Mouse (Mus musculus): ENCODE data around the gene Sumf1. TPM values are rescaled to one million over a fixed set of nuclear protein-coding genes. Genes with fewer than 3 reads are reported as not detected.

The Sumf1 gene
- polyA plus RNA-seq, 1 experiment, result 41.0 TPM

DNA sequence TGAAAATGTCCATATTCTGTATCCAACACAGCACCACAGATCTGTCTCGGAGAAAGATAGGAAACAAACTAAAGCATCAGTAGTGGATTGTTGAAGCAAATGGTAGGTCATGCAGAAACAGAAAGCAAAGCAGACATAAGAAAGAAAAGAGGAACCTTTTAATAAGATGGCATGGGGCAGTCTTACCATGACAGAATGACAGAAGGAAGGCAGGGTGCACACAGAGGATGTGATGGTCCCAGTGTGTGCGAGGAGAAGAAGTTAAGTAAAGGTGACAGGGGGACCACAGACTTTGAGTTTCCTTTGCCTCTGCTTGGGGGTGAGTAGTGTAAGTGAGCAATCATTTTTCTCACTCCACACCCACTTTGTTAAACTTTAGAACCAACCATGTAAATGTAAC, 6.3 kb downstream of the Sumf1 start:
- DNase-seq, result no peak
- WGBS, result 80% methylated on average over 2 of the region's 2 CpGs
- TF ChIP-seq CTCF (IDR thresholded peaks at IDR 0.05; ENCODE audit: insufficient read depth, low read length), result no peak
- TF ChIP-seq POLR2A (IDR thresholded peaks at IDR 0.05; ENCODE audit: borderline replicate concordance, extremely low read depth, low read depth, low read length), result no peak
- no peaks in the 10 kb centered on the region for H3K4me1 ChIP-seq (ENCODE audit: control insufficient read depth, insufficient read depth, low read length)
- no peak overlapping the region for H3K4me3 ChIP-seq (replicated peaks; ENCODE audit: extremely low read depth, low read depth, low read length)

DNA sequence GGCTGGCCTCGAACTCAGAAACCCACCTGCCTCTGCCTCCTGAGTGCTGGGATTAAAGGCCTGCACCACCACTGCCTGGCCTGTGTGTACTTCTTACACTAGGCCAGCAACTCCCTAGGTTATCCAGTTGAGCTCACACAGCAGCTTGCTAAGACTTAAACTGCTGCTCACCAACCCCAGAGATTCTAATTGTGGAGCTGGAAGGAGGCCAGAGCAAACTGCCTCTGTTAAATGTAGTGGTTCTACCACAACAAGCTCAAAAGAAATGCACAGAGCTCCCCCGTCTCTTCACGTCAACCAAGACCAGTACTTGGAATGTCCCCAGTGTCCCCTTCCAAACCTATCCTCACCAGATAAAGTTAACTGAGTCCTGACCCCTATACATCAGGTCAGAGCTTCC, 11.2 kb downstream of the Sumf1 start:
- TF ChIP-seq POLR2A (IDR thresholded peaks at IDR 0.05; ENCODE audit: borderline replicate concordance, extremely low read depth, low read depth, low read length), result no peak
- no peak for TF ChIP-seq CTCF (IDR thresholded peaks at IDR 0.05; ENCODE audit: insufficient read depth, low read length)

DNA sequence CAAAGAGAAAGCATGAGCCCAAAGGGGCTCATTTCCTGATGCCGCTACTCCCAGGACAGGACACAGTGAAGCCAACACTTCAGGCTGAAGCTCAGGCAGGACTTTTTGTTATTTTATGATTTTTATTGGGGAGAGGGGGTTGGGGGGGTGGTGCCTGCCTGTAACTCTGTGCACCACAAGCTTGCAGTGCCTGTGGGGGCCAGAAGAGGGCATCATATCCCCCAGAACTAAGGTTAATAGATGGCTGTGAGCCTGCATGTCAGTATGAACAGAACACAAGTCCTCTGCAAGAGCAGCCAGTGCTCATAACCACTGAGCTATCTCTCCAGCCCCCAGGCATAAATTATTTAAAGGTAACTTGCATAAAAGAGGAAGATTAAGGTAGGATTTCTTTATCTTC, 13.2 kb downstream of the Sumf1 start:
- no peak for DNase-seq
- TF ChIP-seq POLR2A (IDR thresholded peaks at IDR 0.05; ENCODE audit: borderline replicate concordance, extremely low read depth, low read depth, low read length) (no peak), CTCF (IDR thresholded peaks at IDR 0.05; ENCODE audit: insufficient read depth, low read length) (no peak)
- no peak overlapping the region for H3K4me3 ChIP-seq (replicated peaks; ENCODE audit: extremely low read depth, low read depth, low read length)
- no peaks in the 10 kb centered on the region for H3K4me1 ChIP-seq (ENCODE audit: control insufficient read depth, insufficient read depth, low read length)
- 96% methylated on average over 1 of the region's 1 CpGs for WGBS

More for the DNA sequence above, 11.2 kb downstream of the Sumf1 start:
- Histone ChIP-seq H3K4me3 (replicated peaks; ENCODE audit: extremely low read depth, low read depth, low read length) (no peak overlapping the region), H3K4me1 (ENCODE audit: control insufficient read depth, insufficient read depth, low read length) (no peaks in the 10 kb centered on the region)
- 92% methylated on average over 3 of the region's 3 CpGs for WGBS
- no peak for DNase-seq

DNA sequence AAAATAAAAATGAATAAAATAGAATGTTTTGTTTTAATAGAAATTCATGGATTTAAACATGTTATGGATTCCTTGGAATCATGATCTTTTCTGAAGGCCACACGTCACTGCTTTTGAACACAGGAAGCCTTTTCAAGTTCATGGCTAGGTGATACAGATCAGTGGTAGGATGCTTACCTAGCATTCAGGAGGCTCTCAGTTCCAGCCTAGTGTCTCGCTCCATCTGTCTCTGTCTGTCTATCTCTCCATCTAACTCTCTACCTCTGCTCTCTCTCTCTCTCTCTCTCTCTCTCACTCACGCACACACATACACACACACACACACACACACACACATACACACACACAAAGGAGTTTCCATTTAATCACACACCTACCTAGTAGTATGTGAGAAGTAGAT, 15.9 kb downstream of the Sumf1 start:
- Histone ChIP-seq H3K4me1 (ENCODE audit: control insufficient read depth, insufficient read depth, low read length) (no peaks in the 10 kb centered on the region), H3K4me3 (replicated peaks; ENCODE audit: extremely low read depth, low read depth, low read length) (no peak overlapping the region)
- TF ChIP-seq CTCF (IDR thresholded peaks at IDR 0.05; ENCODE audit: insufficient read depth, low read length) (no peak), POLR2A (IDR thresholded peaks at IDR 0.05; ENCODE audit: borderline replicate concordance, extremely low read depth, low read depth, low read length) (no peak)
- WGBS, result 92% methylated on average over 3 of the region's 3 CpGs
- DNase-seq, result no peak

DNA sequence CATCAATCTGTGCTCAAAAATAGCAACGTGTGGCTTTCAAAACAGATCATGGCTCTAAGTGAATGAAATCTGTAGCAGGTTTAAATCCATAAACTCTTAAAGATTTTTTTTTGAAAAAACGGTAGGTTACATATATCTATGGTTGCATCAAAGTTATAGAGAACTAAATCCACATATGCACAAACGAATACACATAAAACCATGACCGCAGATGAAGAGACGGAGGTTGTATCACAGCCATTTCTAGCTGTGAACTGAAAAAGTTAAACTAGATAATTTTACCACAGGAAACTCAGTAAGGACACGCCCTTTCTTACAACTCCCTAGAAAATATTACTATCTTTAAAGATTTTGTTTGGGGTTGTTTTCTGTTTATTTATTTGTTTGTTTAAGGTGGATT, 16.7 kb downstream of the Sumf1 start:
- DNase-seq, result no peak
- no peak overlapping the region for H3K4me3 ChIP-seq (replicated peaks; ENCODE audit: extremely low read depth, low read depth, low read length)
- TF ChIP-seq CTCF (IDR thresholded peaks at IDR 0.05; ENCODE audit: insufficient read depth, low read length) (no peak), POLR2A (IDR thresholded peaks at IDR 0.05; ENCODE audit: borderline replicate concordance, extremely low read depth, low read depth, low read length) (no peak)
- WGBS, result 89% methylated on average over 6 of the region's 6 CpGs
- no peaks in the 10 kb centered on the region for H3K4me1 ChIP-seq (ENCODE audit: control insufficient read depth, insufficient read depth, low read length)

DNA sequence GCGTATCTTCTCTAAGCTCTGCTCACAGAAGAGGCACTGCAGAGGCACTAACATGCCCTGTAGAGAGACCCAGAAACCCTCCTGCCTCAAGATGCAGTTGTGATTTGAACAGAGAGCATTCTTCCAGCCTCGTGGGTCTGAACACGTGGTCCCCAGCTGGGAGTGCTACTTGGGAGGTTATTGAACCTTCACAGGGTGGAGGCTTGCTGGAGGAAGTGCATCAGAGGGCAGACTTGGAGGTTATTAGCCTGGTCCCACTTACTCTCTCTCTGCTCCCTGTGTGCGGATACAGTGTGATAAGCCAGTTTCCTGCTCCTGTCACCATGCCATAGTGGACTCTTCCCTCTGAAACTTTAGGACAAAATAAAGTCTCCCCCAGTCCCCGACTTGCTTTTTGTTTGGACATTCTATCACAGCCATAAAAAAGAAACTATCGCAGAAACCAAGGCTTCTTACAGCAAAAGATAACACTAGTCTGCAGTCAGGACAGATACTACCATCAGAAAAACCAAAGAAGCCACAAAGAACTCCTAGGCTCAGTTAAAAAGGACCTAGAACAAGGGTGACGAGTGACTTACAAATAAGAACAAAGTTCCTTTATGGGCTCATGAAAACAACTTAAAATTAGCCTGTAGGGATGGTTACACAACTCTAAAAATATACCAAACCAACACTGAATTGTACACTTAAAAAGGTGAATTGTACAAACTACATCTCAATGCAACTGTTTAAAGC, 17.3 kb downstream of the Sumf1 start:
- DNase-seq, result no peak
- no peak for TF ChIP-seq CTCF (IDR thresholded peaks at IDR 0.05; ENCODE audit: insufficient read depth, low read length)
- TF ChIP-seq POLR2A (IDR thresholded peaks at IDR 0.05; ENCODE audit: borderline replicate concordance, extremely low read depth, low read depth, low read length), result no peak
- WGBS, result 66% methylated on average over 7 of the region's 7 CpGs
- no peak overlapping the region for H3K4me3 ChIP-seq (replicated peaks; ENCODE audit: extremely low read depth, low read depth, low read length)
- no peaks in the 10 kb centered on the region for H3K4me1 ChIP-seq (ENCODE audit: control insufficient read depth, insufficient read depth, low read length)

DNA sequence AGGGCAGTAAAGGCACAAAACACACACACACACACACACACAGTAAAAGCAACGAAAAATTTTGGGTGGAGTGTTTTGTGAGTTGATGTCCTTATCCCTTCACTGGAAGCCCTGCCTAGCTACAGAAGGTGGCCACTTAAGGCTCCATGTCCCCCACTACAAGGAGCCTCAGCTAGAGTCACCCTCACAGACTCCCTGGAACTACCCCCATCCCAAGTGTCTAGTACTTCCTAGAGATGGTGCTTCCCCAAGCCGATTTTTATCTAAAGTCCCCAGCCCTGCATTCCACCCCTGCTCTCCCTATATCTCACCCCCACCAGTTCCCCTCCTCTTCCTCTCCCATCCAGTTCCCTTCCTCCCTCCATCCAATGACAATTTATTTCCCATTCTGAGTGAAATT, 19.8 kb downstream of the Sumf1 start:
- DNase-seq, result no peak
- no peak for TF ChIP-seq POLR2A (IDR thresholded peaks at IDR 0.05; ENCODE audit: borderline replicate concordance, extremely low read depth, low read depth, low read length)
- TF ChIP-seq CTCF (IDR thresholded peaks at IDR 0.05; ENCODE audit: insufficient read depth, low read length), result no peak
- WGBS, result 78% methylated on average over 2 of the region's 2 CpGs
- no peaks in the 10 kb centered on the region for H3K4me1 ChIP-seq (ENCODE audit: control insufficient read depth, insufficient read depth, low read length)
- H3K4me3 ChIP-seq (replicated peaks; ENCODE audit: extremely low read depth, low read depth, low read length), result no peak overlapping the region

DNA sequence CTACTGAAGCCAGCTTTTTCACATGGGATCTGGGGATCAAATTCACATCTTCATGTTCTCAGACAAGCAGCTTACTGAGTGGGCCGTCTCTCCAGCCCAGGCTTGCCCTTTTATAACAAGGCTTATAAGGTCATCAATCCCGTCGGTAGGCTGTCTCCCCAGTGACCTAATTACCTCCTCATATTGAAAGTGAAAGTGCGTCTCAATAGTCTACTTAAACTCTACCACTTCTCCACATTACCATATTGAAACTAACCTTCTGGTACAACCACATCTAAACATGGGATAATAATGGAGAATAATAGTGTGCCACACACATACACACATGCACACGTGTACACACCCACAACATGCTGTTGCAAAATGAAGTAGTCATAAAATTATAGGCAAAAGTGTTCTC, 20.4 kb downstream of the Sumf1 start:
- TF ChIP-seq POLR2A (IDR thresholded peaks at IDR 0.05; ENCODE audit: borderline replicate concordance, extremely low read depth, low read depth, low read length) (no peak), CTCF (IDR thresholded peaks at IDR 0.05; ENCODE audit: insufficient read depth, low read length) (no peak)
- no peak for DNase-seq
- H3K4me1 ChIP-seq (ENCODE audit: control insufficient read depth, insufficient read depth, low read length), result no peaks in the 10 kb centered on the region
- no peak overlapping the region for H3K4me3 ChIP-seq (replicated peaks; ENCODE audit: extremely low read depth, low read depth, low read length)
- WGBS, result 73% methylated on average over 5 of the region's 5 CpGs

DNA sequence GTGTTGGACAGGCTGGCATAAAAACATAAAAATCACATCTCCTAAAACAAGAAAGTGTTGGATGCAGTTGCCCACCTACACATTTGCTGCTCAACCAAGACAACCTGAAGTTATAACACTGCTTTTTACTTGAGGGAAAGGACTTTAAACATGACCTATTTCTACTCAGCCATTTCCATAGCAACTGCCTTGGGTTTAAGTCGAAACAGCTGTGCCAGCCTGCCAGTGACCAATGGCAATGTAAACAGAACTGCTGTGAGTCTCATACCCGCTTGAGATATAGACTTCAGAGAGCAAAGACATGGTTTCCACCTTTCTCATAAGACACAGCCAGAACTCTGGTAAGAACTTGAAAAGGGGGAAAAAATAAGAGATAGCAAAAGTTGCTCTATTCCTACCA, 24.8 kb downstream of the Sumf1 start:
- DNase-seq, result no peak

DNA sequence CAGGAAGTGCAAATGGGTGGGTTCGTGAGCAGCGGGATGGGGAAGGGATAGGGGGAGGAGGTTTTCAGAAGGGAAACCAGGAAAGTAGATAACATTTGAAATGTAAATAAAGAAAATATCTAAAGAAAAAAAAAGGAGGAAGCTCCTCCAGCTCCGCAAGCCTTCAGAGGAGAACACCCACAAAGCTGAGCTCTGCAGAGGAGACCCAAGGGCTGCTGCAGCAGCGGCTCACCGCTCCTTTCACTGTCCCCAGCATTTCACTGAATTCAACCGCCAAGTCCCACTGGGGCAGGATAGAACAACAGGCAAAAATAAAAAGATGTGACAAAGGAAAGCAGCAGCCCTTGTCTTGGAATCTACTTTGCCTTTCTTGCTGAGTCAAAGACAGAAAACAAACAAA, 28.5 kb downstream of the Sumf1 start:
- no peak for DNase-seq
- H3K4me3 ChIP-seq (replicated peaks; ENCODE audit: extremely low read depth, low read depth, low read length), result no peak overlapping the region
- no peak for TF ChIP-seq CTCF (IDR thresholded peaks at IDR 0.05; ENCODE audit: insufficient read depth, low read length)
- TF ChIP-seq POLR2A (IDR thresholded peaks at IDR 0.05; ENCODE audit: borderline replicate concordance, extremely low read depth, low read depth, low read length), result no peak
- H3K4me1 ChIP-seq (ENCODE audit: control insufficient read depth, insufficient read depth, low read length), result peaks cover 5% of the 10 kb centered on the region; the same call in 1 of the 2 replicates
- WGBS, result 31% methylated on average over 6 of the region's 6 CpGs

More for the DNA sequence above, 24.8 kb downstream of the Sumf1 start:
- 37% methylated on average over 2 of the region's 2 CpGs for WGBS
- no peak overlapping the region for H3K4me3 ChIP-seq (replicated peaks; ENCODE audit: extremely low read depth, low read depth, low read length)
- H3K4me1 ChIP-seq (ENCODE audit: control insufficient read depth, insufficient read depth, low read length), result peaks cover 5% of the 10 kb centered on the region; the same call in 1 of the 2 replicates
- TF ChIP-seq POLR2A (IDR thresholded peaks at IDR 0.05; ENCODE audit: borderline replicate concordance, extremely low read depth, low read depth, low read length), result no peak
- no peak for TF ChIP-seq CTCF (IDR thresholded peaks at IDR 0.05; ENCODE audit: insufficient read depth, low read length)
